Mouse (Mus musculus): ENCODE results near the gene Slco1c1. TPM values are rescaled to one million over a fixed set of nuclear protein-coding genes. Genes with fewer than 3 reads are reported as not detected.
"Not testable (repeated sequence)": the region's sequence is repeated elsewhere in the genome, so short reads cannot be mapped to it uniquely, and the experiment has no call there.

Slco1c1 gene
- total RNA-seq, 2 experiments from 2014 or later, result 0.08 to 0.11 TPM

DNA sequence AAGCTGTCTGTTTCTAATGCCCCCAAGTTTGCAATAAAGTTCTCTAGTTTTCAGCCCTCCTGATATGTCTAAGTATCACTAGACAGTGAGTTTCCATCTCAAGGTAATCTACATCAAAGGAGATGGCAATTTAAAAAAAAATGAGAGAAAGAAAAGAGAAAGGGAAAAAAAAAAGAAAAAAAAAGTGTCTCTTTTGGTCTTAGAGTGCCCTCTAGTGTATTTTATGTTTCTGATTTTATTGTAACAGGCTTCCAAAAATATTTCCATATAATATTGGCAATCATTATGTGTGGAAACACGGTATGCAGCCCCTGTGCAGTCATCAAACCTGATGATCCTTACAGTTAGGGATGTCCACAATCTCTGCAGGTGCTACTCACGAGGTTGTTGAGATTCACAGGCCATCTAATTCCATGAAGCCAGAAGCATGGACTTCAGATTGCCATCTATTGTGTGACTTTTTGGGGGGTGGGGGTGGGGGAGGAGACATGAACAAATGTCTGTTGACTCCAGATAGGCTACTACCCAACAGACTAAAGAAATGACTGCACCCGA, 52.6 kb downstream of the Slco1c1 start:
- no peak for DNase-seq
- intact Hi-C loops (cut with DNase I; ENCODE audit: low total_unique reads), result no loop called here

DNA sequence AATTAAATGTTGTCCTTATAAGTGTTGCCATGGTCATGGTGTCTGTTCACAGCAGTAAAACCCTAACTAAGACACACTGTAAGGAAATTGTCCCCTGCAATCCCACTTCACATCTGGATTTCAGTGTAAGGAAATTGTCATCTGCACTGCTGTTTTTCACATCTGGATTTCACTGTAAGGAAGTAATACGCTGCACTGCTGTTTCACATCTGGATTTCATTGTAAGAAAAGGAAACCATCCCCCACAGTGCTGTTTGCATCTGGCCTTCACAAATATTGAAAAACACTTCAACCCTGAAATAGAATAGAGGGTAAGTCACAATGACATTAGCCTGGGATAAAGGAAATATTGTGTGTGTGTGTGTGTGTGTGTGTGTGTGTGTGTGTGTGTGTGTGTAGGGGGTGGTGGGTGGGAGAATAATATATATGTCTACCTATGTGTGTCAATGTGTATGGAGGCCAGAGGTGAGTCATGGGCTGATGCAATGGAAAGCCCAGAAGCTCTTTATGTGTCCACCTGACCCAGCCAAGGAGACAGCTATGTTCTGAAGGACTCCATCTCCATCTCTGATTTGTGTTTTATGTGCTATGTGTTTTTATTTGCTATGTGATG, 60.7 kb downstream of the Slco1c1 start:
- no peak for DNase-seq
- intact Hi-C loops (cut with DNase I; ENCODE audit: low total_unique reads), result no loop called here

DNA sequence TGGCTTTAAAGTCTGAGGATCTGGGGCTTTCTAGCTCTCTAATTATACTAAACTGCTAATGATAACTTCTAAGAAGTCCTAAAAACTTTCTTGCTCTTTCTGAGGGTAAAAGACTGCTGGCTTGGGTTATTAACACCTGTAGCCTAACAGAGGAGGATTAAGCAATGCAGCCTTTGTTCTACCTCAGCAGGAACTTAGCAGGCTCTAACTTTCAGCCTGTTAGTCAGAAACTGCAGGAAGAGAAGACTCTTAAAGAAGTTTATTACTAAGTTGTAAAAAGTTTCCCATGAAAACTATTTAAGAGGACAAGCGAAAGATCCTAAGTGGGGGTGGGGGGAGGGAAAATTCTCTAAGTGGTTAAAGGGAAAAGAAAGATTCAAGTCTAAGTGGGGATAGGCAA, 65.8 kb downstream of the Slco1c1 start:
- DNase-seq, result no peak
- intact Hi-C loops (cut with DNase I; ENCODE audit: low total_unique reads), result no loop called here

DNA sequence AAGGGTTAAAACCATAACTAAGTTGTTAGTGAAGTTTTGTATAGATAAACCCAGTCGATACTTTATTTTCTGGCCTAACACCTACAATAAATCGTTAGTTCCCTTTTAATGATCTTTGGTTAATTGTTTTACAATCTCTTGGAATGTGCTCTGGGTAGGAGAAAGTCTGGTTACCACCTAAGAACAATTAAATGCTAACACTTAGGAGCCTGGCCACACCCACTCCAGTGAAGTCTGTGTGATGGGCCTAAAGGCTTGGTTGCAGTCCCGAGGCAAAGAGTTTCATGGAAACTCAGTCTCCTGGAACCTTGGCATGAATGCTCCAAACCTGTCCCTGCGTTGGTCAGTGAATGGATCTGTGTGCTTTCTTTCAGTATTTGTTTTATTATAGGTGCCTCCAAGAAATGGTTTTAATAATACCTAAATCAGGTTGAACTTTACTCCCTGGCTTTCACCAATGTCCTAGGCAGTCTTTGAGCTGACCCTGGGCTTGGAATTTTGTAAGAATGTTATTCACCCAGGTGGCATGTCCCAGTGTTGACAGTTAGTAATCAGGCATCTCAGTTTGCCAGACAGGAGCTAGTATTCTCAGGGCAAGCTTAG, 66.5 kb downstream of the Slco1c1 start:
- intact Hi-C loops (cut with DNase I; ENCODE audit: low total_unique reads); DNase-seq: not testable (repeated sequence)

DNA sequence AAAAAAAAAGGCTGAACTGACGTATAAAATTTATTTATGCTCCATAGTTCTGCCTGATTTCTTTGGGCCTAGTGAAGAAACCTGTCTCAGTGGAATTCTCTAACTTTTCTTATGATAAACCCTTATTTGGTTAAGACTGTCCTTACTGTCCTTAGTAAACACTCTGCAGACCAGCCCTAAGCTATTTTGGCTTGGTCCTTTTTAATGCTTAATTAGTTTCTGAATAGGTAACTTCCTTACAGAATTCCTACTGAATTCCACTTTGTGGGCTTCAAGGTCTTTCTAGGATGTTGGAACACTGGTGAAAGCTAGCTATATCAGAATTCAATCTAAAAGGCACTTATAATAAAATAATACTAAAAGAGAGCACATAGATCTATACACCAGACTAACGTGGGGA, 71.9 kb downstream of the Slco1c1 start:
- intact Hi-C loops (cut with DNase I; ENCODE audit: low total_unique reads), result no loop called here

DNA sequence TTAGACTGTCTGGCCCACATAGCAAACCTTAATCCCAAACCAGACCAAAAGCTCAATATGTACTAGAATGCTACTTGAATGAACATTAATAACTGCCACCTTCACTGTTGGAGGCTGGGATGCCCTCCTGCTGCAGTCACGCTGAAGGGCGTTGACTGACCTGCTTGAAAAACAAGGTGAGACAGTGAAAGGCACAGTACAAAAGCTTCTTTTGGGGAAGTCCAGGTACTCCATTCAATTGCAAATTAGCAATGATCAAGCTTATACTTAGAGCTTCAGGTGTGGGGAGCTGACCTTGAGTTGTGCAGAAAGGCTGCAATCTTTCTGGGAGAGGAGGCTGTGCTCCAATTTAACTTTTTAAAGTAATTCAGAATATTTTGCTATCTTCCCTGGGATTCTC, 72.9 kb downstream of the Slco1c1 start:
- DNase-seq, result no peak
- intact Hi-C loops (cut with DNase I; ENCODE audit: low total_unique reads), result no loop called here

More for the DNA sequence above, 71.9 kb downstream of the Slco1c1 start:
- no peak for DNase-seq

DNA sequence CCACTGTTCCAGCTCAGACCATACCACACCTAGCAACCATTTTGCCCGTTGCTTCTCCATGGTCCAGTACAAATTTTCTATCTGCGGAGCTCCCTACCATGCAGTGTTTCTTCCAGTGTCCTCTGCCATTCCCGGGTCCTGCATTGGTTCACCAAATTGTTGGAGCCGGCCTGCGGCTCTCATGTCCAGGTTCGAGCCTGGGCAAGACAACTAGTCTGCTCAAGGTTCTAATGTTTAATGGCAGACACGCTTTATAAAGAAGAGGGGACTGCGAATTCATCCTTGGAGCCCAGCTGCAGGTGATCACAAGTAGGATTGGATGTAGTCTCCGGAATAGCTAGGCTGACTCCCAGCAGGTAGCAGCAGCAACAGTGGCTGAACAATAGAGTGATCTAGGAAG, 76.8 kb downstream of the Slco1c1 start:
- no peak for DNase-seq
- intact Hi-C loops (cut with DNase I; ENCODE audit: low total_unique reads), result no loop called here

DNA sequence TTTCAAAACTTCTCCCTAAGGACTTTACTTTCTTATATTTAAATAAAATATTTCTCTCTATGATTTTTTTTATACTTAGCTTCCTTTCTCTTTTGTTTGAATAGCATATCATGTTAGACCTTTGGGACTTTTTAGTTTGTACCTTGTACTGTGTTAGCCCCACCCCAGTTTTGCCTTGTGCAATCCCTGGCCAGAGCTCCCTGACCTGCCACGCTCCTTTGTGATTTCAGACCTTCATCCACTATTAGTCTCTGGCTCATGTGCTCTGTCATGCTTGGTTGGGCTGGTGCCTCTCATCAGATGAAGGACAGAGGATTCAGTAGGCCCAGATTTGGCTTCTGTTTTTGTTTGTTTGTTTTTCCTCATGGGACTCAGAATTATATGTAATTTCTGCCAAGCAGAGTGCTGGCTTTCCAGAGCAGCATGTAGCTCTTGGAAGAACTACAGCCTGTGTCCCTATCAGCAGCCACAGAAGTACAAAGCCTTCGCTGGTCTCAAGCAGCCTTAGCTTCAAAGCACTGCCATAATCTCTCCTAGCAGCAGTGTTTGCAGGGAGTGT, 86.6 kb downstream of the Slco1c1 start:
- intact Hi-C loops (cut with DNase I; ENCODE audit: low total_unique reads), result no loop called here
- no peak for DNase-seq

DNA sequence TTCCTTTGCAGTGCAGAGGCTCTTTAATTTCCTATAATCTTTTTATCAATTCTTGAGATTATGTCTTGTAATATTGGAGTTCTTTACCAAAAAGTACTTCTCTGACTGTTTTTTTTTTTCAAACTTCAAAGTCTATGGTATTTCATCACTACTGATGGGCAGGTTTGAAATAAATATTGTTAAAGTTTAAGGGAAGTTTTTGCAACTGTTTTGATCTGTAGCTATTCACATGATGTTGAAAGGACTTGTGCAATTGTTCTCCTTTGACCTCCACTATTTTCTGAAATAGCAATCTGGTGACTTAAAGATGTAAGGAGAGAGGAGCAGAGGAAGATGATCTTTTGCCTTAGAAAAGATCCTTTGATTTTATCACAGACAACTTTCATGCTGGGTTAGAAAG, 89.8 kb downstream of the Slco1c1 start:
- intact Hi-C loops (cut with DNase I; ENCODE audit: low total_unique reads), result no loop called here

DNA sequence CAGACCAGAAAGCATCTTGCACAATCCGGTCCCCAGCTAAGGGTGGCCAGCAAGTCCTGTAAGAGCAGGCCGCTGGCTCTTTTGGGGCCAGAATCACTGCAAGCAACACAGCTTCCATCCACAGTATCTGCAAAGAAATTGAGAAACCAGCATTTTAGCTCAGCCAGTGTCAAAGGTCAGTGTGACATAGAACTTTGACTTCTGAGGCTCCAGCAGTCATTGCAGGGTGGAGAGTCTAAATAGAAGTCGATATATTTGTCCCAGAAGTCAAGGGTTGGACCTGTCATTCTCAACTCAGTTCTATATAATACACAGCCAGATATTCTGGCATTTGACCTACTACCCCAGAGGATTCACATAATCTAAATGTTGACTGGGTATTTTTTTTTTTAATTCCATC, 91.2 kb downstream of the Slco1c1 start:
- intact Hi-C loops (cut with DNase I; ENCODE audit: low total_unique reads), result no loop called here
- no peak for DNase-seq

More for the DNA sequence above, 89.8 kb downstream of the Slco1c1 start:
- no peak for DNase-seq

Other genes starting within 250 kb of the Slco1c1 start
- not detected for gene Slco1b2, start 105.2 kb downstream of the Slco1c1 start, total RNA-seq (2021)
- gene Gm5724, start 249.4 kb downstream of the Slco1c1 start, total RNA-seq (2021), result not detected